Mouse (Mus musculus) CH12.LX (cell line): ENCODE measurements around the gene E4f1. TPM values are rescaled to one million over a fixed set of nuclear protein-coding genes. Genes with fewer than 3 reads are reported as not detected.
"Not testable (repeated sequence)": the region's sequence is repeated elsewhere in the genome, so short reads cannot be mapped to it uniquely, and the experiment has no call there.

ENCODE experiments used
- DNase-seq: peaks from one replicate; pipeline ENCODE4 v3.0.0-alpha.2; 2013; ENCODE audit errors: extremely low read depth
- H3K27ac ChIP-seq: 2 replicates; pipeline ENCODE4 v1.5.1; 2012; ENCODE audit warnings: low read depth, mild to moderate bottlenecking, control low read depth, moderate library complexity; ENCODE audit not compliant: insufficient read depth
- H3K27me3 ChIP-seq: replicated peaks from 2 replicates; pipeline ENCODE3; 2012; ENCODE audit warnings: inconsistent platforms
- H3K36me3 ChIP-seq, 2 experiments: replicated peaks in 1 of 2; 2 replicates each; pipeline versions ENCODE3 to v1.6.1; 2012; ENCODE audit warnings: inconsistent platforms in 1 of 2, low read length in 1 of 2, mild to moderate bottlenecking in 1 of 2, mixed read lengths in 1 of 2, moderate library complexity in 1 of 2; ENCODE audit not compliant: control insufficient read depth in 1 of 2, insufficient read depth in 1 of 2
- H3K4me1 ChIP-seq, 2 experiments: 2 replicates each; pipeline ENCODE4 v1.6.1; 2012; ENCODE audit warnings: inconsistent platforms in 1 of 2, moderate library complexity in 1 of 2; ENCODE audit not compliant: insufficient read depth in 2 of 2, control insufficient read depth in 1 of 2
- H3K4me2 ChIP-seq: 2 replicates; pipeline ENCODE4 v1.6.1; 2012; ENCODE audit warnings: low read depth, mild to moderate bottlenecking, control low read depth; ENCODE audit not compliant: poor library complexity, insufficient read depth, severe bottlenecking
- H3K4me3 ChIP-seq, 3 experiments: fragments of 150-350 bp in 1 of 3; sonication (generic) in 1 of 3; replicated peaks in 1 of 3; 2 replicates each; pipeline versions ENCODE3 to v1.5.1; 2011 to 2012; ENCODE audit warnings: low read depth in 2 of 3, low read length in 2 of 3, mild to moderate bottlenecking in 2 of 3, moderate library complexity in 2 of 3, control low read depth in 1 of 3, improper control_type of control experiment in 1 of 3, inconsistent platforms in 1 of 3, mixed read lengths in 1 of 3; ENCODE audit not compliant: poor library complexity in 1 of 3
- H3K79me2 ChIP-seq: replicated peaks from 2 replicates; pipeline ENCODE4 v1.6.1; 2012; ENCODE audit warnings: mild to moderate bottlenecking, moderate library complexity; ENCODE audit not compliant: control insufficient read depth, poor library complexity, insufficient read depth, severe bottlenecking; ENCODE audit errors: extremely low read depth
- H3K9ac ChIP-seq: 2 replicates; pipeline ENCODE4 v1.6.1; 2012; ENCODE audit warnings: low read depth, mild to moderate bottlenecking, control low read depth, moderate library complexity; ENCODE audit not compliant: insufficient read depth
- H3K9me3 ChIP-seq: replicated peaks from 2 replicates; pipeline ENCODE3; 2012; ENCODE audit warnings: low read length, inconsistent platforms, mixed read lengths
- CHD2 ChIP-seq: IDR thresholded peaks from 2 replicates; pipeline ENCODE4 v1.6.1; 2011; ENCODE audit warnings: low read length, improper control_type of control experiment
- E2F4 ChIP-seq: IDR thresholded peaks from 2 replicates; pipeline ENCODE4 v1.6.1; 2011; ENCODE audit warnings: low read depth, low read length, improper control_type of control experiment; ENCODE audit not compliant: insufficient replicate concordance
- EP300 ChIP-seq: IDR thresholded peaks from 2 replicates; pipeline ENCODE4 v1.6.1; 2011; ENCODE audit warnings: low read length, improper control_type of control experiment
- HCFC1 ChIP-seq: IDR thresholded peaks from 2 replicates; pipeline ENCODE4 v1.6.1; 2012; ENCODE audit warnings: low read depth, mild to moderate bottlenecking, inconsistent platforms, low read length, improper control_type of control experiment
- IRF4 ChIP-seq: IDR thresholded peaks from 2 replicates; pipeline ENCODE4 v1.6.1; 2014; ENCODE audit warnings: low read depth, mild to moderate bottlenecking, inconsistent platforms, low read length, improper control_type of control experiment
- JUND ChIP-seq: conservative IDR thresholded peaks from 2 replicates; pipeline ENCODE4 v1.6.1; 2011; ENCODE audit warnings: low read depth, low read length, improper control_type of control experiment
- MEF2A ChIP-seq: IDR thresholded peaks from 2 replicates; pipeline ENCODE4 v1.6.1; 2014; ENCODE audit warnings: low read depth, mild to moderate bottlenecking, inconsistent platforms, low read length, improper control_type of control experiment, borderline replicate concordance
- MYC ChIP-seq: IDR thresholded peaks from 2 replicates; pipeline ENCODE4 v1.6.1; 2011; ENCODE audit warnings: low read depth, mild to moderate bottlenecking, improper control_type of control experiment, low read length
- NRF1 ChIP-seq: IDR thresholded peaks from 2 replicates; pipeline ENCODE4 v1.6.1; 2014; ENCODE audit warnings: low read depth, mild to moderate bottlenecking, inconsistent platforms, low read length, improper control_type of control experiment, moderate library complexity
- PAX5 ChIP-seq: IDR thresholded peaks from 2 replicates; pipeline ENCODE4 v1.6.1; 2012; ENCODE audit warnings: low read length, inconsistent platforms, mixed read lengths
- POLR2A ChIP-seq: IDR thresholded peaks from 2 replicates; pipeline ENCODE4 v1.6.1; 2011; ENCODE audit warnings: low read depth, mild to moderate bottlenecking, improper control_type of control experiment, low read length
- POLR2AphosphoS2 ChIP-seq: IDR thresholded peaks from 2 replicates; pipeline ENCODE4 v1.6.1; 2011; ENCODE audit warnings: low read depth, low read length, improper control_type of control experiment
- SMC3 ChIP-seq: IDR thresholded peaks from 2 replicates; pipeline ENCODE4 v1.6.1; 2011; ENCODE audit warnings: low read depth, low read length, improper control_type of control experiment
- TBP ChIP-seq: conservative IDR thresholded peaks from 2 replicates; pipeline ENCODE4 v1.6.1; 2011; ENCODE audit warnings: low read depth, low read length, improper control_type of control experiment
- ZC3H11A ChIP-seq: IDR thresholded peaks from 2 replicates; pipeline ENCODE4 v1.6.1; 2012; ENCODE audit warnings: low read depth, mild to moderate bottlenecking, inconsistent platforms, low read length, improper control_type of control experiment
- ZKSCAN1 ChIP-seq: IDR thresholded peaks from 2 replicates; pipeline ENCODE4 v1.6.1; 2012; ENCODE audit warnings: low read depth, inconsistent platforms, low read length, improper control_type of control experiment, borderline replicate concordance
- ZNF384 ChIP-seq: IDR thresholded peaks from 2 replicates; pipeline ENCODE4 v1.6.1; 2012; ENCODE audit warnings: low read depth, low read length, improper control_type of control experiment, inconsistent platforms
- dilution Hi-C: fragments of 300-500 bp; cut with MboI; formaldehyde crosslinking; loops from 2 replicates; pipeline ENCODE4 v1.14.3; 2020; ENCODE audit warnings: low sequenced_read_pairs; ENCODE audit not compliant: extremely low pct_unique_long_range_greater_than_20kb, extremely low pct_ligation_motif_present
- in situ Hi-C: fragments of 300-500 bp; cut with MboI; formaldehyde crosslinking; loops from 3 replicates; pipeline ENCODE4 v1.14.3; 2019; ENCODE audit warnings: low sequenced_read_pairs, low pct_ligation_motif_present, low pct_unique_long_range_greater_than_20kb, mixed read lengths
- polyA plus RNA-seq: library from polyadenylated mRNA; unstranded; fragments of >175 nt; gene quantifications from 2 replicates; pipeline ENCODE4 v1.2.1, GENCODE M21; 2012; ENCODE audit warnings: low read depth; ENCODE audit not compliant: insufficient read length
- total RNA-seq, 2 experiments: library from RNA; depleted of rRNA; stranded (reverse); fragments of 300-350 nt in 1 of 2; fragments of >200 nt in 1 of 2; gene quantifications; 2 replicates each; pipeline ENCODE4 v1.2.3; 2012 to 2014

E4f1 gene
- total and polyA plus RNA-seq, 3 experiments = 10.2 to 22.7 (median 16.2) TPM

GRCm38 (mm10) chr17:24426471-24427169 is 43.5 kb downstream of the E4f1 start, which contains the start of gene Eci1 (continued):
- TF ChIP-seq CHD2 = peak; percentile 56; the same call in 1 of the 2 replicates
- TF ChIP-seq EP300 = no peak
- peak; percentile 56 for TF ChIP-seq NRF1
- TF ChIP-seq IRF4 = peak; percentile 58; the same call in 1 of the 2 replicates
- TF ChIP-seq MEF2A = peak; percentile 50; the same call in 1 of the 2 replicates
- no peak for TF ChIP-seq PAX5
- TF ChIP-seq MYC = no peak
- TF ChIP-seq TBP = peak; percentile 87
- no peak for TF ChIP-seq ZKSCAN1
- TF ChIP-seq E2F4 = no peak
- no peak for TF ChIP-seq SMC3

GRCm38 (mm10) chr17:24425905-24426304 is 44.2 kb downstream of the E4f1 start:
- peaks cover 53 to 66% of the 10 kb centered on the region in 2 experiments for H3K36me3 ChIP-seq

DNA sequence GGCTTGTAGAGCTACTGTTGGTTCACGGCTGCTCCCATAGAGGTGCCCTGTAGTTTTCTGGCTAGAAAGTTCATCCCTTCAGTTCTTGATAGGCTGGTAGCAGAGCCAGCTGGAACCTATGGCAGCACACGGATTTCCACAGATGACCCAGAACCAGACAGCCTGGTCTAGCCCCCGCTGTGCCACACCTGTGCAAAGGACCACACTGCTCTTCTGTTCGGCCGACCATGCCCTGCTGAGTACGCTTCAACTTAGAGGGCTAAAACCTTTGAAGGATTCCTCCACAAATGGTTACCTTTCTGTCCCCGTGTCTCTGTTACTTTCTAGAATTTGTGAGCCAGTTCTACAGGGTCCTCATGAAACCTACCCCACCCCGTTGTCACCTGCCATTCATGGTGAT is 44.8 kb downstream of the E4f1 start:
- H3K4me2 ChIP-seq, DNase-seq, H3K9me3 ChIP-seq, dilution Hi-C loops, in situ Hi-C loops, H3K27me3 ChIP-seq, H3K27ac ChIP-seq, H3K4me3 ChIP-seq, H3K9ac ChIP-seq: not testable (repeated sequence)
- H3K79me2 ChIP-seq = peaks cover 19% of the 10 kb centered on the region
- peaks cover 56 to 66% of the 10 kb centered on the region in 2 experiments for H3K36me3 ChIP-seq
- H3K4me1 ChIP-seq = peaks cover 0 to 18% of the 10 kb centered on the region in 2 experiments; a peak in 1 of 4 replicates

More at GRCm38 (mm10) chr17:24425905-24426304, 44.2 kb downstream of the E4f1 start:
- dilution Hi-C loops (no loop called here), in situ Hi-C loops (no loop called here)
- no peak for DNase-seq
- no peak overlapping the region for H3K4me2 ChIP-seq
- H3K27ac ChIP-seq = peak overlapping the region; percentile 28; the same call in 1 of the 2 replicates
- peaks cover 13% of the 10 kb centered on the region for H3K79me2 ChIP-seq
- no peak for TF ChIP-seq POLR2AphosphoS2
- no peak for TF ChIP-seq HCFC1
- TF ChIP-seq ZC3H11A = no peak
- TF ChIP-seq NRF1 = no peak
- TF ChIP-seq POLR2A = no peak
- no peak for TF ChIP-seq ZNF384
- TF ChIP-seq JUND = no peak
- TF ChIP-seq CHD2 = no peak
- no peak overlapping the region for H3K9ac ChIP-seq
- no peak overlapping the region for H3K4me3 ChIP-seq
- no peaks in the 10 kb centered on the region for H3K9me3 ChIP-seq
- H3K4me1 ChIP-seq = peaks cover 0 to 23% of the 10 kb centered on the region in 2 experiments; a peak in 2 of 4 replicates
- no peaks in the 10 kb centered on the region for H3K27me3 ChIP-seq
